Mouse (Mus musculus) cerebellum, postnatal 36 days (tissue): Measurements from ENCODE around the gene Ormdl2.
"Not testable (repeated sequence)": the region's sequence is repeated elsewhere in the genome, so short reads cannot be mapped to it uniquely, and the experiment has no call there.

Experiments used
- DNase-seq, 2 experiments: peaks; one replicate each; pipeline ENCODE4 v3.0.0; 2021 to 2022; ENCODE audit warnings: mixed read lengths in 2 of 2

Ormdl2 gene

GRCm38 (mm10) chr10:128821358-128822056 is at the start of gene Ormdl2:
Gene Ormdl2, minus strand, starts transcription at chr10:128821645.
- peak; percentile 98 to 99 for DNase-seq

DNA sequence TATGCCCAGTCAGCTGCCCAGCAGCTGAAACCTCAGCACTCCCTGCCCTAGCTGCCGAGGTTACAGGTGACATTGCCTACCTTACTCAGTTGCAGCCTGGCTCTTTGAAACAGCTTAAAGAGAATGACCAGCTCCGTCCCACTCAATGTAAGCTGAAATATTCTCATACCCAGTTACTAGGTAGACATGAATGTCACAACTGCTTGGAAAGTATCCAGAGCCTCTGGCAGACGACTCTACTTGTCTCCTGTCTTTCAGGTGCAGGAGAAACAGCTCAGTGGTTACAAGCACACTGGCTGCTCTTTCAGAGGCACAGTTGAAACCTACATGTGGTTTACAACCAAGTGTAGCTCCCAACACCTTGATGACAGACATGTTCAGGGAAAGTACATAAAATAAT is 48.9 kb upstream of the Ormdl2 start:
- DNase-seq: no peak

GRCm38 (mm10) chr10:128866518-128866917 is 45.1 kb upstream of the Ormdl2 start:
- DNase-seq: no peak

DNA sequence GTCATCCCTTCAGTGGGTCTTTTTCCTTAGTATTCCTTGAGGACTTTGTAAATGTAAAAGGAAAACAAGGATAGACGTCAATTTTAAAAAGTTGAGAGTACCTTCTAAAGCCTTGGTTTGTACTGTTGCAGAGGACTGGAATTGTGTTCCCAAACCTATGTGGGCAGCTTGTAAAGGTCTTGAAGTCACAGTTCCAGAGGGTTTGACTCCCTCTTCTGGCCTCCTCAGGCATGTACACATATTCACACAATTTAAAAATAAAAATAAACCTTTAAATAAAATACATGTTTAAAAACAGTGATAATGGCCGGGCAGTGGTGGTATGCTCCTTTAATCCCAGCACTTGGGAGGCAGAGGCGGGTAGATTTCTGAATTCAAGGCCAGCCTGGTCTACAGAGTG is 44.6 kb upstream of the Ormdl2 start:
- no peak for DNase-seq

GRCm38 (mm10) chr10:128861176-128861575 is 39.7 kb upstream of the Ormdl2 start:
- no peak for DNase-seq

GRCm38 (mm10) chr10:128850339-128850738 is 28.9 kb upstream of the Ormdl2 start:
- DNase-seq: no peak

DNA sequence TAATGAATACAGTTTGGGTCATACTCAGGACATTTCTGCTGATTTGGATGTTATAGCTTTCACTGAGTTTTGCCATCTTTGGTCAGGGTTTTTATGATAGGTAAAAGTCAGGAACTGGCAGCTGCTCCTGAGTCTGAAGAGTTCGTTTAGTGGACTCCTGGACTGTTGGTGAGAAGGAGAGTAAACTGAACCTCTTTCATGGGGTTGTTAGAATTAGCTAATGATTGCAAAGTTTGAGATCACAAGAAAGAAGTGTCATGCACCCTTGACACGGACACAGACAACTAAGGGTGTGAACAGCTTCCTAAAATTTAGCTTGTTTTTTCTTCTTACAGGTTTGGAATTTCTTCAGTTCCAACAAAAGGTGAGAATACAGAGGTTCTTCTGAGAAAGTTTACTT is 27.0 kb upstream of the Ormdl2 start:
- DNase-seq: no peak

DNA sequence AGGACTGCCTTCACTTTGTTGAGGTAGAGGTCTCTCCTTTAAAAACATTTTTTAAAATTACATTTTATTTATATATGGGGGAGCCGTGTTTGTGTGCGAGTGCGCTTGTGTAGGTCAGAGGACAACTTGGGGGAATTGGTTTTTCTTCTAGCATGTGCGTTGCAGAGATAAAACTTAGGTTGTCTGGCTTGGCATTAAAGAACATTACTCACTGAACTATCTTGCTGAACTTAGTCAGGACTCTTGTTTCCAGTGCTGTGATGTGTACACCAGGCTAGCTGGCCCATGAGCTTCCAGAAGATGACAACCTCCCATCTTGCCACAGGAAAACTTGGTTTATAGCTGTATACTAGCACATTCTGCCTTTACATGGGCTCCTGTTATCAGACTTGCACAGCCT is 25.2 kb upstream of the Ormdl2 start:
- DNase-seq: no peak

DNA sequence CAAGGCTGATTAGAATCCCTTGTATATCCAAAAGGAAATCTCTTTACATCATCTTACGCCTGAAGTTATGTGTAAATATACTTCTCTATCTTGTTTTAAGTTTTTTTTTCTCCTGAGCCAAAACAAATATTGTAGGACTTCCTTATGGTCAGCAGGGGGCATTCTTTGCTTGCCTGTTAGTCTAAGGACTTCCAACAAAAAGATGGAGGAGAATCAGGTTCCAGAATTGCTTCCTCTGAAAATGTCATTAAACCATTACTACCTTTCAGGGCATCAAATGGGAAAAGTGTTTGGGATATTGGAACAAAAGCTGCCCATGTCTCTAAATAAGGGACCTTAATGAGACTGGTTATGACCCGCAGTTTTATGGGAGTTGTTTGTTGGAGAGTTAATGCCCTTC is 24.1 kb upstream of the Ormdl2 start:
- no peak for DNase-seq

- no peak for DNase-seq
Observed at GRCm38 (mm10) chr10:128843260-128843659, 21.8 kb upstream of the Ormdl2 start.

GRCm38 (mm10) chr10:128840612-128841011 is 19.2 kb upstream of the Ormdl2 start:
- DNase-seq: no peak

DNA sequence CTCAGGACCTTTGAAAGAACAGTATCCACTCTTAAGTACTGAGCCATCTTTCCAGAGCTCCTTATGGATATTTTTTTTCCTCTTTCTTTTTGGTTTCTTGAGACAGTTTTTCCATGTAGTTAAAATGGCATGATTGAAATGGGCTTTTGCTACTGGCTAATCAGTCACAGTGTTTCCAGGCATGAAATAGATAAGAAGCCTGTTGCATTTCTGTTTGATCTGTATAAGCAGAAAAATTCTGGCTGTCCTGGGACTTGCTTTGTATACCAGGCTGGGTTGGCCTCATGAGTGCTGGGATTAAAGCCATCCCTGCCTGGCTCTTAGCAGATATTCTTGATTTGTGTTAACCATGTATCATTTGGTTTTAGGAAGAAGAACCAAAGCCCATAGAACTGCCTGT is 18.0 kb upstream of the Ormdl2 start:
- DNase-seq: no peak

- no peak for DNase-seq
Observed at GRCm38 (mm10) chr10:128837400-128837799, 16.0 kb upstream of the Ormdl2 start.

- no peak for DNase-seq
Observed at GRCm38 (mm10) chr10:128823821-128824220, 2.4 kb upstream of the Ormdl2 start.

GRCm38 (mm10) chr10:128823087-128823486 is 1.6 kb upstream of the Ormdl2 start:
- not testable (repeated sequence) for DNase-seq

- no peak for DNase-seq
Observed at GRCm38 (mm10) chr10:128822135-128822534, 690 bp upstream of the Ormdl2 start.

DNA sequence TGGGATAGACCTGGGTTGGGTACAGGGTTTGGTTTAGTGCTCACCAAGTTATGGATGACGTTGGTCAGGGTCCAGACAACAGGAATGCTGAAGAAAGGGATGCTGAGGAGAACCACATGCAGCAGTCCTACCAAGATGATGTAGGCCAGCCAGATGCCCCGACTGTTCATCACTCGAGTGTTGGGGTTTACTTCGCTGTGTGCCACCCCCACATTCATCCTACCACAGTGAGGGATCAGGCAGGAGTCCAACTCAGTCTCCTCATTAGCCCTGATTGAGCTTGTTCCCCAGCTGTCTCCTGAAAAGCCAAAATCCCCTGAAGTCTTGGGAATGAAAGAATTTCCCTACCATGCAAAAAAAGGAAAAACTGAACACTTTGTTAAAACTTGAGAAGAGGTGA is 1.2 kb downstream of the Ormdl2 start:
- no peak for DNase-seq

GRCm38 (mm10) chr10:128817033-128817432 is 4.4 kb downstream of the Ormdl2 start, which contains the start of gene Sarnp:
Gene Sarnp, plus strand, starts transcription at chr10:128817333.
- DNase-seq: no peak

- no peak for DNase-seq
Observed at GRCm38 (mm10) chr10:128807018-128807417, 14.4 kb downstream of the Ormdl2 start.

- no peak for DNase-seq
Observed at GRCm38 (mm10) chr10:128806086-128806485, 15.4 kb downstream of the Ormdl2 start.

DNA sequence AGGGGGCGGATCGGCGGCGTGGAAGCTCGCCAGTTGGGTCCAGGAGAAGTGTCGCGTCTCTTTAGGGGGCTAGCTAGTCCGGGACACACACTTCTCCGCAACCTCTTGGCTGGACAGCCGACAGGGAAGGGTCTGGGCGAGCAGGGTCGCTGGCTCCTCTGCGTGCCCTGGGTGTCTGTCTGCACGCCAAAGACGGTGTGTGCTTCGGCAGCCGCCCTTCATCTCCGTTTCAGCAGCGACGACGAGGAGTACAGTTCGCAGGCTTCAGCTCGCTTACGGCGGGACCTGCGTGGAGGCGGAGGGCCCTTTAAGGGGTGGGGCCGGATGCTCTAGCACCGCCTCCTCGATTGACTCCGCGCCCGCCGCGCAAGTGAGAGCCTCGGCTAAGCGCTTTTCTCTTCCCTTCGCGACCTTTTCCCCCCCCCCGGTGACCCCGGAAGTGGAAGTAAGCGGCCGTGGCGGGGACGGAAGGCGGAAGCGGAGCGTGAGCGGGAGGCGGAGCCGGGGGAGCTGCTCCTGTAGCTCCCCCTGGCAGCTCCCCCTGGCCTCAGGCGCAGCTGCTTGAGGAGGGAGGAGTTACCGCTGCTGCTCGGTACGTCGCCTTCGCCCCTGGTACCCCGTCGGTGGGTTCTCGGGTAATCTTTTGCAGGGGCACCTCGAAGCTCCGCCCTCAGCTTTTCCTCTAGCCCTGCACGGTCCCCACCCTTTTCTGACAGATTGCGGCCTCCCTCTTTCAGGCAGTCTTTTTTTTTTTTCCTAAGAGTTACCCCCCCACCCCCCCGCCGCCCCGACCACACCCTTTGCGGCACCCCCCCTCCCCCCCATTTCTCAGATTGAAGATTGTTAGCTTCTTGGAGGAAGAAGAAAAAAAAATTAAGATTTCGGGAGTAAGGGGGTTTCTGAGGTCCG is 16.1 kb downstream of the Ormdl2 start:
- DNase-seq: peak; percentile 90 to 96

GRCm38 (mm10) chr10:128804271-128805091 is 17.0 kb downstream of the Ormdl2 start, which contains the start of gene Tmem198b:
Gene Tmem198b, minus strand, starts transcription at chr10:128804370.
- peak; percentile 54 to 70 for DNase-seq

- DNase-seq: peak; percentile 64 to 67
Observed at GRCm38 (mm10) chr10:128803771-128804270, 17.6 kb downstream of the Ormdl2 start, which contains the start of gene Dnajc14. Gene Dnajc14, plus strand, starts transcription at chr10:128804062.
